Comparison of ENCODE assay signal across 8 mouse cellular contexts in genomic region chr11:51763955-51764354, GRCm38 (mm10). TPM values are rescaled to one million over a fixed set of nuclear protein-coding genes. Genes with fewer than 3 reads are reported as not detected.
DNase-seq lines count a peak whose midpoint lies in the region; ATAC-seq and TF ChIP-seq lines count a peak whose summit lies in the region.

No protein-coding gene starts in this region.

- ATAC-seq in heart, postnatal 0 days (ENCODE audit: insufficient read depth, low read depth) = no peak
- peak; percentile 17; the same call in 1 of the 2 replicates for ATAC-seq in megakaryocyte, adult 5-6 weeks (ENCODE audit: poor library complexity, severe bottlenecking)

- H3K9ac ChIP-seq in heart, postnatal 0 days (replicated peaks; ENCODE audit: low read depth, low read length) = peak overlapping the region; percentile 70

- peak; percentile 82 for DNase-seq in heart, adult 11 months
- DNase-seq in heart, postnatal 4 days = no peak
- no peak for DNase-seq in heart, postnatal 0 days (ENCODE audit: low spot score)
- DNase-seq in thymus, postnatal 25 days = no peak
- DNase-seq in spleen, adult 12 weeks (ENCODE audit: low spot score) = no peak
- DNase-seq in thymus, postnatal 0 days (ENCODE audit: low spot score) = no peak

- H3K9me3 ChIP-seq in E14TG2a.4 (ENCODE audit: low read length) = no peaks in the 10 kb centered on the region
- no peaks in the 10 kb centered on the region for H3K9me3 ChIP-seq in heart, postnatal 0 days (replicated peaks; ENCODE audit: control insufficient read depth, low read length)

- 4% methylated on average over 13 of the region's 13 CpGs for WGBS in heart, postnatal 0 days

- no peak overlapping the region for H3K27ac ChIP-seq in heart, postnatal 0 days (ENCODE audit: low read depth)

- H3K27me3 ChIP-seq in E14TG2a.4 (ENCODE audit: insufficient read depth, low read length) = no peaks in the 10 kb centered on the region; the same call in 1 of the 2 replicates
- H3K27me3 ChIP-seq in heart, postnatal 0 days (ENCODE audit: control insufficient read depth, insufficient read depth, low read length) = no peaks in the 10 kb centered on the region

- peak overlapping the region; percentile 75 for H3K4me2 ChIP-seq in heart, postnatal 0 days (ENCODE audit: low read depth, low read length)

- no peak for TF ChIP-seq CTCF in E14TG2a.4 (conservative IDR thresholded peaks at IDR 0.05; ENCODE audit: low read length)
- no peak for TF ChIP-seq CTCF in heart, postnatal 0 days (IDR thresholded peaks at IDR 0.05; ENCODE audit: low read depth)

- no peak for TF ChIP-seq EP300 in heart, postnatal 0 days (IDR thresholded peaks at IDR 0.05; ENCODE audit: low read depth)

- H3K36me3 ChIP-seq in E14TG2a.4 (ENCODE audit: insufficient read depth, low read length) = no peaks in the 10 kb centered on the region
- no peaks in the 10 kb centered on the region for H3K36me3 ChIP-seq in heart, postnatal 0 days (replicated peaks; ENCODE audit: control insufficient read depth, insufficient read depth, low read length)

- peak overlapping the region; percentile 99 for H3K4me3 ChIP-seq in E14TG2a.4 (replicated peaks; ENCODE audit: low read length)
- H3K4me3 ChIP-seq in heart, postnatal 0 days (ENCODE audit: low read depth, low read length) = peak overlapping the region; percentile 70

- peaks cover 20% of the 10 kb centered on the region for H3K4me1 ChIP-seq in E14TG2a.4 (replicated peaks; ENCODE audit: low read depth, low read length)
- H3K4me1 ChIP-seq in heart, postnatal 0 days (ENCODE audit: control insufficient read depth, insufficient read depth) = peaks cover 12% of the 10 kb centered on the region; the same call in 1 of the 2 replicates

RNA-seq across cellular contexts. Expression of gene Sar1b, which starts 0.5 kb away (rescaled TPM):
- total RNA-seq in heart, postnatal 4 days (2021) = 10 to 100 TPM; 93.6 to 95.8 TPM
- total RNA-seq in heart, postnatal 0 days (2014; rRNA removed; ENCODE audit: low replicate concordance) = 124 and 134 TPM in 2 replicates
- 194 and 196 TPM in 2 replicates for polyA plus RNA-seq in heart, postnatal 0 days (2015; fragmentation: Nextera tagmentation; extraction: Ambion mirVana)
- 103 and 111 TPM in 2 replicates for total RNA-seq in megakaryocyte, adult 5-6 weeks (2015)
- total RNA-seq in megakaryocyte, adult 5-6 weeks (2017) = 47.7 and 53.2 TPM in 2 replicates
- polyA plus RNA-seq in thymus, postnatal 0 days (2015; fragmentation: Nextera tagmentation; extraction: Ambion mirVana) = 128 and 132 TPM in 2 replicates

RNA-seq across cellular contexts. Expression of gene Sec24a, which starts 0.5 kb away (rescaled TPM):
- 10 to 100 TPM; 23.0 to 23.7 TPM for total RNA-seq in heart, postnatal 4 days (2021)
- total RNA-seq in heart, postnatal 0 days (2014; rRNA removed; ENCODE audit: low replicate concordance) = 8.3 and 11.8 TPM in 2 replicates
- 6.2 and 7.3 TPM in 2 replicates for polyA plus RNA-seq in heart, postnatal 0 days (2015; fragmentation: Nextera tagmentation; extraction: Ambion mirVana)
- total RNA-seq in megakaryocyte, adult 5-6 weeks (2015) = 15.4 and 15.5 TPM in 2 replicates
- 5.1 and 6.3 TPM in 2 replicates for total RNA-seq in megakaryocyte, adult 5-6 weeks (2017)
- 5.8 and 7.0 TPM in 2 replicates for polyA plus RNA-seq in thymus, postnatal 0 days (2015; fragmentation: Nextera tagmentation; extraction: Ambion mirVana)
